Mouse (Mus musculus) neural tube, embryonic 15.5 days (tissue): ENCODE results near the gene D2hgdh. TPM values are rescaled to one million over a fixed set of nuclear protein-coding genes. Genes with fewer than 3 reads are reported as not detected.

Source experiments
- ATAC-seq: fragments of 200-750 bp; cut with Nextera tagmentation; 2 replicates; pipeline ENCODE4 v1.8.0; 2017; ENCODE audit warnings: mild to moderate bottlenecking, moderate TSS enrichment, moderate library complexity; ENCODE audit not compliant: low FRiP score
- H3K27ac ChIP-seq: fragments of 300-500 bp; sonication (generic); replicated peaks from 2 replicates; pipeline ENCODE4 v1.5.1; 2015; ENCODE audit warnings: mild to moderate bottlenecking, inconsistent platforms
- H3K27me3 ChIP-seq: fragments of 300-500 bp; sonication (generic); replicated peaks from 2 replicates; pipeline ENCODE4 v1.6.1; 2015; ENCODE audit warnings: inconsistent platforms
- H3K36me3 ChIP-seq: fragments of 300-500 bp; sonication (generic); 2 replicates; pipeline ENCODE4 v1.6.1; 2015; ENCODE audit warnings: inconsistent platforms
- H3K4me1 ChIP-seq: fragments of 300-500 bp; sonication (generic); 2 replicates; pipeline ENCODE4 v1.6.1; 2015; ENCODE audit warnings: inconsistent platforms
- H3K4me2 ChIP-seq: fragments of 300-500 bp; sonication (generic); 2 replicates; pipeline ENCODE4 v1.6.1; 2015; ENCODE audit warnings: inconsistent platforms, mild to moderate bottlenecking, moderate library complexity
- H3K4me3 ChIP-seq: fragments of 300-500 bp; sonication (generic); replicated peaks from 2 replicates; pipeline ENCODE4 v1.5.1; 2015; ENCODE audit warnings: mild to moderate bottlenecking, inconsistent platforms
- H3K9ac ChIP-seq: fragments of 300-500 bp; sonication (generic); replicated peaks from 2 replicates; pipeline ENCODE4 v1.6.1; 2015; ENCODE audit warnings: mild to moderate bottlenecking, inconsistent platforms
- H3K9me3 ChIP-seq: fragments of 300-500 bp; sonication (generic); replicated peaks from 2 replicates; pipeline ENCODE4 v1.6.1; 2016; ENCODE audit warnings: inconsistent platforms
- WGBS: fragments of 180-500 bp; shearing (Covaris S2); methylation state at CpG from one replicate; pipeline ENCODE4 v1.1.7; 2015; ENCODE audit warnings: mixed read lengths; 5-methylcytosine and 5-hydroxymethylcytosine counted together
- polyA plus RNA-seq: library from polyadenylated mRNA; unstranded; fragments of >200 nt; fragmentation: Nextera tagmentation; extraction: Ambion mirVana; gene quantifications from 2 replicates; pipeline ENCODE4 v1.2.1, GENCODE M21; 2015

Gene D2hgdh
- polyA plus RNA-seq, result 16.0 and 17.8 TPM in 2 replicates

GRCm38 (mm10) chr1:93824609-93825008 lies at the start of gene D2hgdh:
D2hgdh (plus strand) TSS chr1:93824909.
- peaks cover 21% of the 10 kb centered on the region for H3K36me3 ChIP-seq
- WGBS, result 7% methylated on average over 10 of the region's 10 CpGs
- peak; percentile 18 for ATAC-seq
- H3K9ac ChIP-seq, result peak within 1 kb of the TSS; percentile 76
- peaks cover 19% of the 10 kb centered on the region for H3K4me1 ChIP-seq
- peak within 1 kb of the TSS; percentile 63 for H3K4me3 ChIP-seq
- H3K27me3 ChIP-seq, result no peaks in the 10 kb centered on the region
- peak within 1 kb of the TSS; percentile 83 for H3K4me2 ChIP-seq
- no peaks in the 10 kb centered on the region for H3K9me3 ChIP-seq
- H3K27ac ChIP-seq, result peak within 1 kb of the TSS; percentile 99

DNA sequence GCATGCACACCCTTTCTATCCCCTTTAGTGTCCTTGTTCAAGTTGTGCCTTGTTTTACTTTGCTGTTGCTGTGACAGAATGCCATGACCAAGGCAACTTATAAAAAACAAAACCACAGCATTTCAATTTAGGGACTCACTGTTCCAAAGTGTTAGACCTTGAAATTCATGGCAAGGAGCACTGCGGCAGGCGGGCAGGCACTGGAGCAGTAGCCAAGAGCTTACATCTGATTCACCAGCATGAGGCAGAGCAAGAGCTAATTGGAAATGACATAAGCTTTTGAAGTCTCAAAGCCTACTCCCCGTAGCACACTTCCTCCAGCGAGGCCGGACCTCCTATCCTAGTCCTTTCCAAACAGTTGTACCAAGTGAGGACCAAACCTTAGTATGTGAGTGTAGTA lies 48.0 kb upstream of the D2hgdh start:
- H3K9me3 ChIP-seq, result no peaks in the 10 kb centered on the region
- H3K4me2 ChIP-seq, result no peak overlapping the region
- H3K27me3 ChIP-seq, result no peaks in the 10 kb centered on the region
- ATAC-seq, result no peak
- no peaks in the 10 kb centered on the region for H3K4me1 ChIP-seq
- H3K4me3 ChIP-seq, result no peak overlapping the region
- H3K27ac ChIP-seq, result no peak overlapping the region
- H3K36me3 ChIP-seq, result peaks cover 76% of the 10 kb centered on the region
- H3K9ac ChIP-seq, result no peak overlapping the region
- WGBS, result 95% methylated on average over 5 of the region's 5 CpGs

DNA sequence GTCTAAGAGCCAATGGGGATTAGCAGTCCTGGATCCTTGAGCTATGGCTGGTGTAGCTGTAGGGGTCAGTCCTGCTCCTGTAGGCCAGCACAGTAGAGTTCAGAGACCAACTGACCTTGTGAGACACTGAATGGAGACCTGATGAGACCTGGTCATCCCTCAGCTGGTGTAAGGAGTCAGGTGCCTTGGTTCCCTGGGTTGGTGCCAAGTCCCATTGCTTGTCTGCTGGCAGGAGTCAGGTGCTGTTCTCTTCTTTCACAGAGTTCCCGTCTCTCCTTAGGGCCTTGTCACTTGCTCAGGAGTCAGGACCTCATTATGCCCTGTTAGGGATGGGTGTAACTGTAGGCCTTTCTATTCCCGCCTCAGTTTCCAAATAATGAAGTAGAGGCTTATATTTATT lies 37.8 kb upstream of the D2hgdh start:
- WGBS, result 94% methylated on average over 2 of the region's 2 CpGs

DNA sequence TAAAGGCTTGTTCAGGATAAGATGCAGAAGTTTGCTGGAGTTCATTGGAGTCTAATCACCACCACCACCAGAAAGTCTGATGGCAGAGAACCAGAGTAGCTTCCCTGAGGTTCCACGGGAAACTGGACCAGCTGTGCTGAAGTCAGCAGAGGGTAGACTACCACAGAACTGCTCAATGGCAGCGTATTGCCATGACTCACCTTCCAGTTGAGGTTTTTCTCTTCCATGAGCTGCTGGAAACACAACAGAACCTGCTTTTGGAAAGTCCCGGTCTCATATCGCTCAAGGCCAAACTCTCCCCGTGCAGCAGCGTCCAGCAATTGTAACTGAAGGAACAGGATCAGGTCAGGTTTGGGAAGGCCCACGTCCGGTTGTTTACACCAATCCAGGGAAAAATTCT lies 30.2 kb upstream of the D2hgdh start:
- 96% methylated on average over 8 of the region's 8 CpGs for WGBS
- H3K4me3 ChIP-seq, result no peak overlapping the region
- no peak overlapping the region for H3K9ac ChIP-seq
- H3K27ac ChIP-seq, result no peak overlapping the region
- H3K4me2 ChIP-seq, result no peak overlapping the region
- ATAC-seq, result no peak
- no peaks in the 10 kb centered on the region for H3K9me3 ChIP-seq
- peaks cover 71% of the 10 kb centered on the region for H3K36me3 ChIP-seq
- no peaks in the 10 kb centered on the region for H3K27me3 ChIP-seq
- no peaks in the 10 kb centered on the region for H3K4me1 ChIP-seq

More for the DNA sequence above, 37.8 kb upstream of the D2hgdh start:
- no peak overlapping the region for H3K27ac ChIP-seq
- no peaks in the 10 kb centered on the region for H3K27me3 ChIP-seq
- H3K4me2 ChIP-seq, result no peak overlapping the region
- H3K9me3 ChIP-seq, result no peaks in the 10 kb centered on the region
- peaks cover 95% of the 10 kb centered on the region for H3K36me3 ChIP-seq
- no peak overlapping the region for H3K9ac ChIP-seq
- ATAC-seq, result no peak
- H3K4me3 ChIP-seq, result no peak overlapping the region
- no peaks in the 10 kb centered on the region for H3K4me1 ChIP-seq

DNA sequence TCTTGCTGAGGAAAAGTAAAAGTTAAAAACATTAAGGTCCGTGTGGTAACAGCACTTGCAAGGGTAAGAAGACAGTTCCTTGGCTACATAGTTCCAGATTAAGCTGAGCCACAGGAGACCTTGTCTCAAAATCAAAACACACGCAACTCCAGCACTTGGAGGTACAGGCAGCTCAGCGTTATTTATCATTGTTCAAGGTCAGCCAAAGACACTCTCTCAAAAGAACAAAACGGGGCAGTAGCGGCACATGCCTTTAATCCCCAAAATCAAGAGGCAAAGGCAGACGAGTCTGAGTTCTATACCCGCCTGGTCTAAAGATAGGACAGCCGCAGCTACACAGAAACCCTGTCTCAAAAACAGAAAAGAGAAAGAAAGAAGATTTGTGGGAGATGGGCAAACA lies 28.8 kb upstream of the D2hgdh start:
- 84% methylated on average over 8 of the region's 8 CpGs for WGBS
- Histone ChIP-seq H3K9me3 (no peaks in the 10 kb centered on the region), H3K9ac (no peak overlapping the region), H3K4me2 (no peak overlapping the region), H3K27ac (no peak overlapping the region), H3K4me1 (peaks cover 4% of the 10 kb centered on the region), H3K36me3 (peaks cover 61% of the 10 kb centered on the region), H3K4me3 (no peak overlapping the region), H3K27me3 (no peaks in the 10 kb centered on the region)
- no peak for ATAC-seq

DNA sequence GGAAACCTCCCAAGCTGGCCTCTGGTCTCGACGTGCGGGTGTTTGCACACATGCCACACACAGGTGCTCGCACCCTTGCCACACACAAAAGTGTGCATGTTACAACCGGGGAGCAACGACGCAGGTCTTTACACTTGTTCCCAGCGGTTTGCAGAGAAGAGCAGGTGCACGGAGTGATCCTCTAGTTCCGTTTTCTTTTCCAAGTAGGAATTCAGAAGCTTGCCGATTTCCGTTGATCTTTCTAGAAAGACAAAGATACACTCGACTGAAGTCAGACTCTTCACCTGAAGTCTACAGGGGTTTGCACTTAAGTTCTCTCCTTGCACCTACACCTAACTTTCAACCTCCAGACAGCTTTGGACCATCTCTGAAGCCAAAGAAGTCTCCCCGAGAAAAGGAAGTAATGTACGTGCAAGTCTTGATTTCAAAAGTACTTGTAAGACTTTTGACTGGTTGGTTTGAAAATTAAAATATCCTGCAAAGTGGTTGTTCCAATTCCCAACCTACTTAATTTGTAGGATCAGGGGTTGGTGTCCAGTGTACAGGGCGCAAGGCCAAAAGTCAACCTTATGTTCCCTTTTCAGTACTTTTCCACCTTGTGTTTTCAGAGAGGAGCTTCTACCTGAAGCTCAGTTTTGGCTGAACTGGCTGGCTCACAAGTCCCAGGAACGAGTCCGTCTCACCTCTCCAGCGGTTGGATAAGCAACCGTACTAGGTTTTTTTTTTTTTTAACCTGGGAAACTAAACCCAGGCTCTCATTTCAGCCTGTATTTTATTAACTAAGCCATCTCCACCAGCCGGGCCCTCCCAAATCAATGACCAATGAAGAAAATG lies 23.8 kb upstream of the D2hgdh start:
- Histone ChIP-seq H3K4me3 (peak overlapping the region; percentile 60), H3K4me2 (peak overlapping the region; percentile 77), H3K4me1 (peaks cover 40% of the 10 kb centered on the region), H3K27me3 (no peaks in the 10 kb centered on the region), H3K9ac (peak overlapping the region; percentile 66), H3K27ac (peak overlapping the region; percentile 78), H3K9me3 (no peaks in the 10 kb centered on the region), H3K36me3 (peaks cover 25% of the 10 kb centered on the region)
- 79% methylated on average over 21 of the region's 21 CpGs for WGBS
- ATAC-seq, result no peak

GRCm38 (mm10) chr1:93801741-93802238 lies 22.9 kb upstream of the D2hgdh start, which contains the start of gene Dtymk:
Dtymk (minus strand) TSS chr1:93801934.
- Histone ChIP-seq H3K27ac (peak within 1 kb of the TSS; percentile 78), H3K9ac (peak within 1 kb of the TSS; percentile 66), H3K4me1 (peaks cover 42% of the 10 kb centered on the region), H3K9me3 (no peaks in the 10 kb centered on the region), H3K36me3 (peaks cover 29% of the 10 kb centered on the region), H3K4me2 (peak within 1 kb of the TSS; percentile 77), H3K27me3 (no peaks in the 10 kb centered on the region), H3K4me3 (peak within 1 kb of the TSS; percentile 91)
- peak; percentile 64 for ATAC-seq
- under 1% methylated on average over 42 of the region's 42 CpGs for WGBS

DNA sequence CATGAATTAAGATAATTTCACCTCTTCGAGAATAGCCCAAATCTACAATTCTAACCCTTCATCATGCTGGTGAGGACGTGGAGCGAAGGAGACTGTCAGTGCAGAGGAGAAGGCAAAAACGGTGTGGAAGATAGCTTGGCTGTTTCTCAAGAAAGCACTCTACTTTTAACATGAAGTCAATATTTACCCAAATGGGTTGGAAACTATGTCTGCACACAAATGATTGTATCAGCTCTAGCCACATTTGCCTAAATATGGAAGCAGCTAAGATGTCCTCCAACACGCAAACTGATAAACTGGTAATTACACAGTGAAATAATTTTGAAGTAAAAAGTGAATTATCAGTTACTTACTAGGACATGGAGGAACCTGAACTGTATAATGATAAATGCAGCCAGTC lies 21.9 kb upstream of the D2hgdh start:
- Histone ChIP-seq H3K27ac (peak overlapping the region; percentile 99; the same call in 1 of the 2 replicates), H3K4me3 (peak overlapping the region; percentile 91), H3K4me1 (peaks cover 42% of the 10 kb centered on the region), H3K36me3 (peaks cover 30% of the 10 kb centered on the region), H3K4me2 (peak overlapping the region; percentile 96), H3K27me3 (no peaks in the 10 kb centered on the region), H3K9me3 (no peaks in the 10 kb centered on the region), H3K9ac (no peak overlapping the region)
- 86% methylated on average over 5 of the region's 5 CpGs for WGBS
- no peak for ATAC-seq

GRCm38 (mm10) chr1:93803556-93804507 lies 20.9 kb upstream of the D2hgdh start, which contains the start of gene Ing5:
Ing5 (plus strand) TSS chr1:93803965.
- Histone ChIP-seq H3K9me3 (no peaks in the 10 kb centered on the region), H3K27me3 (no peaks in the 10 kb centered on the region), H3K4me3 (peak within 1 kb of the TSS; percentile 91), H3K4me2 (peak within 1 kb of the TSS; percentile 96), H3K27ac (peak within 1 kb of the TSS; percentile 99), H3K9ac (peak within 1 kb of the TSS; percentile 94), H3K4me1 (peaks cover 42% of the 10 kb centered on the region), H3K36me3 (peaks cover 30% of the 10 kb centered on the region)
- under 1% methylated on average over 71 of the region's 94 CpGs for WGBS
- peak; percentile 96 for ATAC-seq

DNA sequence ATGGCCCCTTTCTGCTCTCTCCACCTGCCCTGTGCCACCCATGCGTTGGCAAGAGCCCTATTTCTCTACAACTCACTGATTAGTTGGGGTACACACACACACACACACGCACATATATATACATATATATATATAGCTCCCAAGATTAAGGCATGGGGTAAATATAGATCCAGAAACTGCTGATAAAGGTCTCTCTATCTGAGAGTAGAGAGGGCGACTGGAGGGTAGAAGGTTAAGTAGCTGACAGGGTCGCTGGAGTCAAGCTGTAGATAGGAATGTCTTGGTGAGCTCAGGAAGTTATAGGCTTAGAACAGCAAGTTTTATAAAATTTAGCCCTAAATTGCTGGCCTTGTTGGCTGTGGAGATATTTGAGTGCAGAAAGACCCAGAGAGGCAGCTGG lies 19.9 kb upstream of the D2hgdh start:
- H3K4me2 ChIP-seq, result peak overlapping the region; percentile 96
- no peaks in the 10 kb centered on the region for H3K9me3 ChIP-seq
- 68% methylated on average over 4 of the region's 4 CpGs for WGBS
- H3K4me3 ChIP-seq, result peak overlapping the region; percentile 91
- H3K4me1 ChIP-seq, result peaks cover 42% of the 10 kb centered on the region
- H3K9ac ChIP-seq, result peak overlapping the region; percentile 94; the same call in 1 of the 2 replicates
- H3K36me3 ChIP-seq, result peaks cover 25% of the 10 kb centered on the region
- H3K27me3 ChIP-seq, result no peaks in the 10 kb centered on the region
- H3K27ac ChIP-seq, result peak overlapping the region; percentile 99
- no peak for ATAC-seq

GRCm38 (mm10) chr1:93805221-93805951 lies 19.3 kb upstream of the D2hgdh start:
- Histone ChIP-seq H3K27me3 (no peaks in the 10 kb centered on the region), H3K9me3 (no peaks in the 10 kb centered on the region), H3K9ac (no peak overlapping the region), H3K4me2 (peak overlapping the region; percentile 96; the same call in 1 of the 2 replicates), H3K27ac (no peak overlapping the region), H3K36me3 (peaks cover 28% of the 10 kb centered on the region), H3K4me1 (peaks cover 42% of the 10 kb centered on the region), H3K4me3 (no peak overlapping the region)
- ATAC-seq, result no peak
- 85% methylated on average over 5 of the region's 5 CpGs for WGBS
